Mouse (Mus musculus) gonadal fat pad, adult 2 months (tissue): ENCODE data around the gene Wdr27. TPM values are rescaled to one million over a fixed set of nuclear protein-coding genes. Genes with fewer than 3 reads are reported as not detected.
"Not testable (repeated sequence)": the region's sequence is repeated elsewhere in the genome, so short reads cannot be mapped to it uniquely, and the experiment has no call there.

ENCODE experiments used
- DNase-seq: peaks from one replicate; pipeline ENCODE4 v3.0.0-alpha.2; 2012; ENCODE audit warnings: low read depth
- polyA plus RNA-seq: library from polyadenylated mRNA; depleted of rRNA; stranded (reverse); fragments of >200 nt; gene quantifications from 2 replicates; pipeline ENCODE4 v1.2.3, GENCODE M21; 2012; rRNA removed

Gene Wdr27
- 12.9 and 13.5 TPM in 2 replicates for polyA plus RNA-seq

GRCm38 (mm10) chr17:14943009-14943728 is at the start of gene Wdr27, which contains the start of gene 1600012H06Rik:
Gene Wdr27, minus strand, starts transcription at chr17:14943158.
Gene 1600012H06Rik, plus strand, starts transcription at chr17:14943184.
- DNase-seq, result peak; percentile 75

DNA sequence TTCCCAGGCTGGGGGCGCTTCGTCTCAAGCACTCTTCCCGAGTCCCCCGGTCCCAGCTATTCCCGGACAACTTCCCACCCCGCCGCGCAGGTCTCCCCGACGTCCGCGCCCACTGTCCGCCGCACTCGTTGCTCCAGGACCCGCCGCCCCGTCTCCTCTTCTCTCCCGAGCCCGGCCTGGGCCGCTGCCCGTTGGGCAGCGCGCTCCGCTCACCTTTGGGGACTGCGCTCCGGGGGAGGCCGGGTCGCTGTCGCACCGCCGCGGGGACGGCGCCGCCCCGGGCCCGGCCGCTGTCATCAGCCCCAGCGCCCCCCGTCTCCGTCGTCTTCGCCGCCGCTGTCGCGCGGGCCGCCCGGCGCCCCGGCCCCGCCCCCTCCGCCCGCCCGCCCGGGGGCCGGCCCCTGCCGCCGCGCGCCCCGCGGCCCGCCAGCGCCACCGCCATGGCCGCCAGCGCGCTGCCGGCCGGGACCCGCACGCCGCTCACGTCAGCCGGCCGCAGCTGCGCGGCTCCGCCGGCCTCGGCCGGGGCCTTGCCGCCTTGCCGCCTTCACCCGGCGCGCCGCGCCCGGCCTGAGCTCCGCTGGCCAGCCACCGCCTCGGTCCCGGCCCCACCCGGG is 49.7 kb upstream of the Wdr27 start:
- not testable (repeated sequence) for DNase-seq

GRCm38 (mm10) chr17:14990116-14990702 is 47.3 kb upstream of the Wdr27 start:
- not testable (repeated sequence) for DNase-seq

GRCm38 (mm10) chr17:14978362-14979038 is 35.5 kb upstream of the Wdr27 start, which contains the start of the genes 9030025P20Rik and Gm3417:
Gene 9030025P20Rik, plus strand, starts transcription at chr17:14978468.
Gene Gm3417, minus strand, starts transcription at chr17:14978790.
- not testable (repeated sequence) for DNase-seq

- DNase-seq, result not testable (repeated sequence)
Observed at GRCm38 (mm10) chr17:14977718-14978361, 34.9 kb upstream of the Wdr27 start.

DNA sequence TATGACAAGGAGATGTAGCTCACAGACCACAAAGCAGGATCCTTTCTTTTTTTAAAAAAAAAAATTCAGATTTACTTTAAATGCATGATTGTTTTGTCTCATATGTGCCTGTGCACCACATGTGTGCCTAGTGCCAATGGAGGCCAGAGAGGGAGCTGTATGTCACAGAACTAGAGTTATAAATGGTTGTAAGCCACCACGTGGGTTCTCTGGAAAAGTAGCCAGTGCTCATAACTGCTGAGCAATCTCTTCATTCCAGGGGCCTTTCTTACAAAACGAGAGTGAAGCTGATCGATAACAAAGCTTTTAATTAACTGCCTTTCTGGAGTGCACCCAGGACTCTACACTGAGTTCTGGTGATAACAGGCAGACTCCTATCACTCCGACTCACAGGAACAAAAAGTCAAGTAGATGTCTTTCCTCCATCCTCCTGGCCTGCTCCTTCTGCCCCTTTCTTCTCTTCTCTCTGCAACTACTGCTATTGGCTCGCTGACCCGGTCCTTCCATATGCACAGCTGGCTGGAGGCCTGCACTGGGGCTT is 25.5 kb upstream of the Wdr27 start:
- DNase-seq, result not testable (repeated sequence)

- not testable (repeated sequence) for DNase-seq
Observed at GRCm38 (mm10) chr17:14961557-14962154, 18.7 kb upstream of the Wdr27 start.

GRCm38 (mm10) chr17:14960951-14961556 is 18.1 kb upstream of the Wdr27 start, which contains the start of gene Phf10:
Gene Phf10, minus strand, starts transcription at chr17:14961273.
- not testable (repeated sequence) for DNase-seq

DNA sequence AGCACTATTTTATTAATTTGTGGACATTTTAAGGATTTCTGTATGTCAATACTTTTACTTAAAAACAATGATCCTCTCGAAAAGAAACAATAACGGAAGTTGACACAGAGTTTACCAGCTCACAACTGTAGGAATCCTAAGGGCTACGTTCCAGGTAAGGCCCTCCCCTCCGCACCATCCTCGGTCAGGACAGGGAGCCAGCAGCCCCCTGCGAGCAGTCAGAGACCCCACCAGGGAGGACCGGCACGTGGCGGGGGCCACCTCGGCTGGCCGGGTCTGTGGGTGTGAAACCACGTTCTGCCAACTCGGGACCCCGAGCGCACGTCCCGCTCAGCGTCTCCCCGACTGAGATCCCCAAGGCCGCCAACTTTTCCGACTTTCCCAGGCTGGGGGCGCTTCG is 17.6 kb upstream of the Wdr27 start:
- DNase-seq, result no peak

- DNase-seq, result no peak
Observed at GRCm38 (mm10) chr17:14959979-14960378, 17.0 kb upstream of the Wdr27 start.

DNA sequence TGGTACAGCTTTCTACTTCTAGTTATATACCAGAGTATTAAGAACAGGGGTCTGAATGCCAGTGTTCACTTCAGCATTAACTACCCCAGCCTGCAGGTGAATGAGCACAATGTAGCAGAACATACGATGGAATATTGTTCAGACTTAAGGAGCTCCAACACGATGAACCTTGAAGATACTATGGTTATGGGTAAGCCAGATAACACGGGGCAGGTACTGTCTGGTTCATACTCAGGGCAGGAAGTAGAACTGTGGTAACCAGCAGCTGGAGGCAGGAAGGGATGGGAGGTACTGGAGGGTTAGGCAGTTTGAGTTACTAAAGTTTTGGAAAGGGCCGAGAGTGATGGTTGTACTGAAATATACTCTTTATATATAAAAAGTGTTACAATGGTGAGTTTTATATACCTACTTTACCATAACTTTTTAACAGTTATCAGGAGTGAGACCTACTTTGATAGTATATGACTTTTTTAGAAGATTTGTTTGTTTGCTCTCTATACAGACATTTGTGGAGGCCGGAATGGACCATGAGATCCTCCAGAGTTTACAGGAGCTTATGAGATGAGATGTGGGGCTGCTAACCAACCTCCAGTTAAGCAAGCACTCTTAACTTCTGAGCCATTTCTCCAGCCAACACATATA is 15.8 kb upstream of the Wdr27 start:
- DNase-seq, result no peak

GRCm38 (mm10) chr17:14953452-14953851 is 10.5 kb upstream of the Wdr27 start:
- no peak for DNase-seq

DNA sequence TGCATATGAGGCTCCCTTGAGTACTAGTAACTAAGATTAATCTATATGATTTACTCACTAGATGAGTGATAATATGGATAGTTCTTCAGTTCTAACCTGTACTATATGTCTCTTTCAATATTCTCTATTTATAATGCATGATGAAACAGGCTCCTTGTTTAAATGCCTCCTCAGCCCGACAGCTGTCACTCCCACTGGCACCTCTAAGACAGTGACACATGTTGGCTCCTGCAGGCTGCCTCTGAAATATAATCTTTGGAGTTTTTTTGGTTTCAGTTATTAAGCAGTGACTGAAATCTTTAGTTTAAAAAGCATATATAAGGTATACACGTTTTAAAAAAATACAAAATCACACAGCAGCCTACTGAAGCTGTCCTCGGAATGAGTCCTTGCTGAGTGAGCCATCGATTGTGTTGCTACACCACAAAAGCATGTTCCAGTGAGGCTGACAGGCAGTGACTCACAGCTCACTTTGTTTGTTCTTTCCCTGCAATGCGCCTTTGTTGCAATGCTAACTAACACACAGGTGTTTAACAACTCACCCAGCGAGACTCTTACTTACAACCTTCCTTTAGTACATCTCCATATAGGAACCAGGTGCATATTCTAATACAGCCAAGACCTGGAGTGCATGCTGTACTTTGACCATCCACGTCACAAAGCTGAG is 6.3 kb upstream of the Wdr27 start:
- DNase-seq, result no peak

DNA sequence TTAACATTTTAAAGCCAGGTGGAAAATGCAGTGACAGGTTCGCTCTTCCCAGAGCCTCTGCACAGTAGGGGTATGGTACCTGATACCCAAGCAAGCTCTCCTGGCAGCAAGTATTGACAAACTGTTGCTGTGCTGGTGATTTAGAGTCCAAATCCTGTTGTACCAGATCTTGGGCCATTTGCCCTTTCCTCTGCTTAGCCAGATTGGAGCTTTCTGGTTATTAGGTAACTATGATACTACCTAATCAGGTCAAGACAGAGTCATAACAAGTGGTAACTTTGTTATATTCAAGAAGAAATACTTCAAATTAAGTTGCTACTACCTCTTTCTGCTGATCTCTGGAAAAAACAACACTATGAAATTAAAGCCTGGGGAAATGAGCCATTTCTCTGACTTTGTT is 1.6 kb upstream of the Wdr27 start:
- DNase-seq, result no peak

GRCm38 (mm10) chr17:14943729-14944059 is 736 bp upstream of the Wdr27 start:
- DNase-seq, result no peak

DNA sequence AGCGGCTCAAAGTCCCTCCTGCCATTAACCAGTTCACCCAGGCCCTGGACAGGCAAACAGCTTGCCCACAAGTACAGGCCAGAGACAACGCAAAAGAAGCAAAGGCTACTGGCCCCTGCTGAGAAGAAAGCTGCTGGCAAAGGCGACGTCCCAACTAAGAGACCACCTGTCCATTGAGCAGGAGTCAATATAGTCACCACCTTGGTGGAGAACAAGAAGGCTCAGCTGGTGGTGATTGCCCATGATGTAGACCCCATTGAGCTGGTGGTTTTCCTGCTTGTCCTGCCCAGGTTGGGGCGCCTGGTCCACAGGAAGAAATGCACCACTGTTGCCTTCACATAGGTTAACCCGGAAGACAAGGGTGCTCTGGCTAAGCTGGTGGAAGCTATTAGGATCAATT is 777 bp downstream of the Wdr27 start:
- not testable (repeated sequence) for DNase-seq

DNA sequence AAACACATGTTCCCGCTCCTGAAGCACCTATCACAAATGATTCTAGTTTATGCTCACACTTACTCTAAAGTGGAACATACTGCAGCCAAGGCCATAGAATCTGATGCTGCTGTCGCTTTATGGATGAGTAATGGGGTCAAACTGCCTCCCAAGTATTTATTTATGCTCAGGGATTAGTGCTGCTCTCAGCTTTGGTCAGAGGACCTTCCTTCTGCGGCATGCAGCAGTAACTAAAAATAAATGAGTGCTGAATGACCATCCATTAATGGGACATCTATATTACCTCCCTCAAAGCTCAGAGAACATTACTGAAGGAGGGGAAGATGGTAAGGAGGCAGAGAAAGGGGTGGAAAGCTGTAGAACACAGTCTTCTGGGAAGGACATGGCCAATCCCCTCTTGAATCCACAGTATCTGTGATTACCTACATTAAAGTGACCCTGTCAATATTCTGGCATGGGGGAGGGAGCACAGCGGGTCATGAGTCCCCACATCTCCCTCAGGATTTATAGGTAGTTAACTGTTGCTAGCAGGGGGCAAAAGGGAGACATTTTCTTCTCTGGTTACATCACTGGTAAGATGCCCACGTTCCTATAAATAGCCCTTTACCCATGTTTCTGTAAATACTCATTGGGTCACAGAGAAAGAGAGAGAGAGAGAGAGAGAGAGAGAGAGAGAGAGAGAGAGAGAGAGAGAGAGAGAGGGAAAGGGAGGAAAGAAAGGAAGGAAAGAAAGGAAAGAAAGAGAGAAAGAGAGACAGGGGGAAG is 6.9 kb downstream of the Wdr27 start:
- no peak for DNase-seq

DNA sequence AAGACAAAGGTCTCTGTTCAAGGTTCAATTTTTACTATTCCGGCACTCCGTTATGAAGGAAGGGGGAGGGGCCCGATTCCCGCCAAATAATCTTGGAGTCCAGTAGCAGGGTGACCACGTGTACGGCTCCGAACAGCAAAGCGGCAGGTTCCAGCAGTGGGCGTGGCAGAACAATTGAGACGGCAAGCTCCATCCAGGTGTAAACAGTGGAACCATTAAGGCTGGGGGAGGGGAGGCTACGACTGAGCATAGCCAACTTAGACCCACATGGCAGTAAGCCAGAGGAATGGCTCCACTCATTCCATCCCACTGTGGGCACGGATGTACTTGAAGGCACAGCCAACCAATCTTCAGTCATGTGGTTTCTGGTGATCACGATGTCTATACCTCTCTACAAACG is 7.7 kb downstream of the Wdr27 start:
- not testable (repeated sequence) for DNase-seq

DNA sequence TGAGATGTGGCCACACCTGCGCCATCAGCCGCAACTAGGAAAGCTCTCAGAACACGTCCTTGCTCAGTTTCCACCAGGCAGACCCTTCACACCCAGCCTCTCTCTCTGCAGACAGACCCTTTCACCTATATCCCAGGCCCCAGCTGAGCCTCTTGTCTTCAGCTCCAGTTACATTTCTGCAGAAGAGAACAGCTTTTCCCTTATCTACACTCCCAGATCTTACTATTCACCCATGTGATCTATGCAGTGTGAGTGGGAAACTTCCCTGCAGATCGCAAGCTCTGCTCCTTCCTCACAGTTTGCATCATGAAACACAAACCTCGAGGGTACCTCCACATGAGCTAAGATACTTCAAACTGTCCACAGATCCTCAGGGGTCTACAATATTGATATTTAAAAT is 11.5 kb downstream of the Wdr27 start:
- DNase-seq, result no peak
